Mouse (Mus musculus): ENCODE measurements around the gene Mlkl. TPM values are rescaled to one million over a fixed set of nuclear protein-coding genes. Genes with fewer than 3 reads are reported as not detected.

The Mlkl gene
- polyA plus RNA-seq, 1 experiment from 2014 or later: 1.7 TPM

DNA sequence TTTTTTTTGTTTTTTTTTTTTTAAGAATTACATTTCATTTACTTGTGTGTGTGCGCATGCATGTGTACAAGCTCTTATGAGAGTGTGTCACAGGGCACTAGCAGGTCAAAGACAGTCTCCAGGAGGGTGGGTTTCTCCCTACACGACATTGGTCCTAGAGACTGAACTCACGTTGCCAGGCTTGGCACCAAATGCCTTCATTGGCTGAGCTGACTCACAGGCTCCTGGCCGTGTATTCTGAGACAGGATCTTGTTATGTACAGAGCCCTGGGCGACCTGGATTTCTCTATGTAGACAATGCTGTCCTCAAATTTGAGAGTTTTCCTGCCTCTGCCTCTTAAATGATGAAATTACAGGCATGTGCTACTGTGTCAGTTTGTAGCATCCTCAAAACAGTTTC, 22.0 kb upstream of the Mlkl start:
- Histone ChIP-seq H3K27ac (ENCODE audit: low read depth, low read length) (no peak overlapping the region), H3K9ac (ENCODE audit: low read depth, low read length) (no peak overlapping the region), H3K27me3 (ENCODE audit: control insufficient read depth, insufficient read depth, low read length) (no peaks in the 10 kb centered on the region), H3K4me3 (ENCODE audit: low read length) (no peak overlapping the region), H3K4me1 (ENCODE audit: control insufficient read depth, insufficient read depth, low read length) (no peaks in the 10 kb centered on the region; the same call in 1 of the 2 replicates), H3K36me3 (ENCODE audit: control insufficient read depth, insufficient read depth, low read length) (no peaks in the 10 kb centered on the region), H3K4me2 (replicated peaks; ENCODE audit: low read depth, low read length) (no peak overlapping the region), H3K9me3 (ENCODE audit: control insufficient read depth, low read length) (no peaks in the 10 kb centered on the region)
- WGBS: 71% methylated on average over 5 of the region's 5 CpGs
- ATAC-seq (ENCODE audit: low FRiP score, low TSS enrichment): no peak

DNA sequence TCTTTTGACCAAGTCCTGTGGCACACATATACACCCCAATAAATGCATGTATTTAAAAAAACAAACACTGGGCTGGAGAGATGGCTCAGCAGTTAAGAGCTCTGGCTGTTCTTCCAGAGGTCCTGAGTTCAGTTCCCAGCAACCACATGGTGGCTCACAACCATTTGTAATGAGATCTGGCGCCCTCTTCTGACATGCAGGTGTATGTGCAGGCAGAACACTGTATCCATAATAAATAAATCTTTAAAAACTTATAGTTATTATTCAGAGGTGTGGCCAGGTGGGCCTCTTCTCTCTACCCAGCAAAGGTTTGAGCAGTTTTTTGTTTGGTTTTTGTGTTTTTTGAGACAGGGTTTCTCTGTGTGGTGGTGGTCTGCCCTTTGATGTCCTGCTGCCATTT, 20.9 kb upstream of the Mlkl start:
- ATAC-seq (ENCODE audit: low FRiP score, low TSS enrichment): no peak
- H3K4me1 ChIP-seq (ENCODE audit: control insufficient read depth, insufficient read depth, low read length): no peaks in the 10 kb centered on the region; the same call in 1 of the 2 replicates

DNA sequence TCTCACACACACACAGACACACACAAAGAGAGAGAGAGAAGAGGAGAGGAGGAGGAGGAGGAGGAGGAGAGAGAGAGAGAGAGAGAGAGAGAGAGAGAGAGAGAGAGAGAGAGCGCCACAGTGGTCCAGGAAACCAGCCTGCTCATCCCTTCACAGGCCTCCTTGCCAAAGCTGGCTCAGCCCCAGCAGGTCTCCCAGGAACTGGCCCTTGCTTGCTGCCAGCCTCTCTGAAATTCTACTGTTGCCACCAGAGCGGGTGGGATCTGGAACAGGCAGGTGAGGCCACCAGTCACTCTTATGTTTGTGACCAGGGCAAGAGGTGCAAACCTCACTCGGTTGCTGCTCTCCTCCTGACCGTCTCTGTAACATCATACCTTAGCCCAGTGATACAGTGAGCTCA, 19.5 kb upstream of the Mlkl start:
- Histone ChIP-seq H3K4me1 (ENCODE audit: control insufficient read depth, insufficient read depth, low read length) (no peaks in the 10 kb centered on the region; the same call in 1 of the 2 replicates), H3K4me3 (ENCODE audit: low read length) (no peak overlapping the region), H3K9ac (ENCODE audit: low read depth, low read length) (no peak overlapping the region), H3K27me3 (ENCODE audit: control insufficient read depth, insufficient read depth, low read length) (no peaks in the 10 kb centered on the region), H3K9me3 (ENCODE audit: control insufficient read depth, low read length) (no peaks in the 10 kb centered on the region), H3K36me3 (ENCODE audit: control insufficient read depth, insufficient read depth, low read length) (no peaks in the 10 kb centered on the region), H3K27ac (ENCODE audit: low read depth, low read length) (no peak overlapping the region), H3K4me2 (replicated peaks; ENCODE audit: low read depth, low read length) (no peak overlapping the region)
- no peak for ATAC-seq (ENCODE audit: low FRiP score, low TSS enrichment)
- 88% methylated on average over 4 of the region's 4 CpGs for WGBS

More for the DNA sequence above, 20.9 kb upstream of the Mlkl start:
- no peaks in the 10 kb centered on the region for H3K27me3 ChIP-seq (ENCODE audit: control insufficient read depth, insufficient read depth, low read length)
- no peaks in the 10 kb centered on the region for H3K9me3 ChIP-seq (ENCODE audit: control insufficient read depth, low read length)
- no peaks in the 10 kb centered on the region for H3K36me3 ChIP-seq (ENCODE audit: control insufficient read depth, insufficient read depth, low read length)
- no peak overlapping the region for H3K27ac ChIP-seq (ENCODE audit: low read depth, low read length)
- H3K4me2 ChIP-seq (replicated peaks; ENCODE audit: low read depth, low read length): no peak overlapping the region
- 65% methylated on average over 1 of the region's 1 CpGs for WGBS
- no peak overlapping the region for H3K9ac ChIP-seq (ENCODE audit: low read depth, low read length)
- no peak overlapping the region for H3K4me3 ChIP-seq (ENCODE audit: low read length)

DNA sequence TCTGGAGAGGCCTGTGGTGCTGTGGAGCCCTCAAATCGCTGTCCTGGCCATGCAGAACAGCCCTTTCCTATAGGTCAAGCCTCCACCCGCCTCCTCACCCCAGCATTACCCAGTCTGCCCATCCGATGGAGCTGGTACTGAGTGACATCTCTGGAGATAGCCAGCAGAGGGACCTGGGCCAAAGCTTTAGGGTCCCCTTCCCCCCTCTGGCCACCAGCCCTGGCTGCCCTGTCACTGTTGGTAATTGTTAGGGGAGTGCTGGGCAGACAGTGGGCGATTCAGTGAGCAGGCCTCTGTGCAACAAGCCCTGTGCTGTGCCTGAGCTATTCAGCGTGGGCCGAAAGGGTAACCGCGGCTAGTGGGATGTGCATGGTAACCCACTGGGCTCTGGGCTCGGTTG, 15.5 kb upstream of the Mlkl start:
- Histone ChIP-seq H3K27ac (ENCODE audit: low read depth, low read length) (no peak overlapping the region), H3K9ac (ENCODE audit: low read depth, low read length) (no peak overlapping the region), H3K36me3 (ENCODE audit: control insufficient read depth, insufficient read depth, low read length) (no peaks in the 10 kb centered on the region), H3K9me3 (ENCODE audit: control insufficient read depth, low read length) (no peaks in the 10 kb centered on the region), H3K4me1 (ENCODE audit: control insufficient read depth, insufficient read depth, low read length) (no peaks in the 10 kb centered on the region), H3K4me2 (replicated peaks; ENCODE audit: low read depth, low read length) (no peak overlapping the region), H3K27me3 (ENCODE audit: control insufficient read depth, insufficient read depth, low read length) (no peaks in the 10 kb centered on the region), H3K4me3 (ENCODE audit: low read length) (no peak overlapping the region)
- WGBS: 84% methylated on average over 9 of the region's 9 CpGs
- ATAC-seq (ENCODE audit: low FRiP score, low TSS enrichment): no peak

GRCm38 (mm10) chr8:111352289-111352688, 14.3 kb upstream of the Mlkl start:
- H3K4me1 ChIP-seq (ENCODE audit: control insufficient read depth, insufficient read depth, low read length): no peaks in the 10 kb centered on the region
- no peaks in the 10 kb centered on the region for H3K9me3 ChIP-seq (ENCODE audit: control insufficient read depth, low read length)
- no peak overlapping the region for H3K4me2 ChIP-seq (replicated peaks; ENCODE audit: low read depth, low read length)
- ATAC-seq (ENCODE audit: low FRiP score, low TSS enrichment): no peak
- 84% methylated on average over 5 of the region's 5 CpGs for WGBS
- no peak overlapping the region for H3K27ac ChIP-seq (ENCODE audit: low read depth, low read length)
- no peak overlapping the region for H3K9ac ChIP-seq (ENCODE audit: low read depth, low read length)
- H3K4me3 ChIP-seq (ENCODE audit: low read length): no peak overlapping the region
- no peaks in the 10 kb centered on the region for H3K36me3 ChIP-seq (ENCODE audit: control insufficient read depth, insufficient read depth, low read length)
- no peaks in the 10 kb centered on the region for H3K27me3 ChIP-seq (ENCODE audit: control insufficient read depth, insufficient read depth, low read length)

GRCm38 (mm10) chr8:111350577-111350976, 12.6 kb upstream of the Mlkl start:
- no peak overlapping the region for H3K4me3 ChIP-seq (ENCODE audit: low read length)
- H3K36me3 ChIP-seq (ENCODE audit: control insufficient read depth, insufficient read depth, low read length): no peaks in the 10 kb centered on the region
- no peaks in the 10 kb centered on the region for H3K9me3 ChIP-seq (ENCODE audit: control insufficient read depth, low read length)
- no peak for ATAC-seq (ENCODE audit: low FRiP score, low TSS enrichment)
- H3K4me2 ChIP-seq (replicated peaks; ENCODE audit: low read depth, low read length): no peak overlapping the region
- no peak overlapping the region for H3K9ac ChIP-seq (ENCODE audit: low read depth, low read length)
- no peaks in the 10 kb centered on the region for H3K27me3 ChIP-seq (ENCODE audit: control insufficient read depth, insufficient read depth, low read length)
- H3K4me1 ChIP-seq (ENCODE audit: control insufficient read depth, insufficient read depth, low read length): no peaks in the 10 kb centered on the region
- 87% methylated on average over 6 of the region's 6 CpGs for WGBS
- H3K27ac ChIP-seq (ENCODE audit: low read depth, low read length): no peak overlapping the region

DNA sequence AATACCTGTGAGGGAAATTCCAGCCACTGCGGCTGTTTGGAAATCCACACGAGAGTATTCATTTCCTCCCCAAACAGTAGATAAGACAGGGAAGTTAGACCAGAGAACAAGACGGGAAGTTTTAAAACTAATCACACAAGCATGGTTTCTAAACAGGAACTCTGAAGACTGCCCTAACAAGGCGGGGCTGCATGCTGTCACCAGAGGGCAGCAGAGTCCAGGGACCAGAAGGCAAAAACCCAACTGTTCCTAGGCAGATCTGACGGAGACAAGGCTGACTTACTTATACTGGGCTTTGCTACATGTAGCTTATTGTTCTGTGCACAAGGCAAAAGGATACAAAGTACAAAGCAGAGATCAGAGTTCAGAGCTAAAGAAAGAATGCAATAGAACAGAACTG, 5.2 kb upstream of the Mlkl start:
- Histone ChIP-seq H3K36me3 (ENCODE audit: control insufficient read depth, insufficient read depth, low read length) (no peaks in the 10 kb centered on the region), H3K4me3 (ENCODE audit: low read length) (no peak overlapping the region), H3K4me1 (ENCODE audit: control insufficient read depth, insufficient read depth, low read length) (0 out of 2 replicates have a peak, but pooled peaks cover 3% of the 10 kb centered on the region), H3K9ac (ENCODE audit: low read depth, low read length) (no peak overlapping the region), H3K27ac (ENCODE audit: low read depth, low read length) (no peak overlapping the region), H3K9me3 (ENCODE audit: control insufficient read depth, low read length) (no peaks in the 10 kb centered on the region), H3K4me2 (replicated peaks; ENCODE audit: low read depth, low read length) (no peak overlapping the region), H3K27me3 (ENCODE audit: control insufficient read depth, insufficient read depth, low read length) (no peaks in the 10 kb centered on the region)
- no peak for ATAC-seq (ENCODE audit: low FRiP score, low TSS enrichment)
- WGBS: 15% methylated on average over 5 of the region's 5 CpGs

GRCm38 (mm10) chr8:111340186-111340585, 2.2 kb upstream of the Mlkl start:
- ATAC-seq (ENCODE audit: low FRiP score, low TSS enrichment): no peak
- H3K9ac ChIP-seq (ENCODE audit: low read depth, low read length): no peak overlapping the region
- H3K27ac ChIP-seq (ENCODE audit: low read depth, low read length): no peak overlapping the region
- H3K9me3 ChIP-seq (ENCODE audit: control insufficient read depth, low read length): no peaks in the 10 kb centered on the region
- WGBS: 66% methylated on average over 3 of the region's 3 CpGs
- 0 out of 2 replicates have a peak, but pooled peaks cover 3% of the 10 kb centered on the region for H3K4me1 ChIP-seq (ENCODE audit: control insufficient read depth, insufficient read depth, low read length)
- no peak overlapping the region for H3K4me3 ChIP-seq (ENCODE audit: low read length)
- H3K36me3 ChIP-seq (ENCODE audit: control insufficient read depth, insufficient read depth, low read length): no peaks in the 10 kb centered on the region
- H3K27me3 ChIP-seq (ENCODE audit: control insufficient read depth, insufficient read depth, low read length): peaks cover 3% of the 10 kb centered on the region; the same call in 1 of the 2 replicates
- H3K4me2 ChIP-seq (replicated peaks; ENCODE audit: low read depth, low read length): no peak overlapping the region

DNA sequence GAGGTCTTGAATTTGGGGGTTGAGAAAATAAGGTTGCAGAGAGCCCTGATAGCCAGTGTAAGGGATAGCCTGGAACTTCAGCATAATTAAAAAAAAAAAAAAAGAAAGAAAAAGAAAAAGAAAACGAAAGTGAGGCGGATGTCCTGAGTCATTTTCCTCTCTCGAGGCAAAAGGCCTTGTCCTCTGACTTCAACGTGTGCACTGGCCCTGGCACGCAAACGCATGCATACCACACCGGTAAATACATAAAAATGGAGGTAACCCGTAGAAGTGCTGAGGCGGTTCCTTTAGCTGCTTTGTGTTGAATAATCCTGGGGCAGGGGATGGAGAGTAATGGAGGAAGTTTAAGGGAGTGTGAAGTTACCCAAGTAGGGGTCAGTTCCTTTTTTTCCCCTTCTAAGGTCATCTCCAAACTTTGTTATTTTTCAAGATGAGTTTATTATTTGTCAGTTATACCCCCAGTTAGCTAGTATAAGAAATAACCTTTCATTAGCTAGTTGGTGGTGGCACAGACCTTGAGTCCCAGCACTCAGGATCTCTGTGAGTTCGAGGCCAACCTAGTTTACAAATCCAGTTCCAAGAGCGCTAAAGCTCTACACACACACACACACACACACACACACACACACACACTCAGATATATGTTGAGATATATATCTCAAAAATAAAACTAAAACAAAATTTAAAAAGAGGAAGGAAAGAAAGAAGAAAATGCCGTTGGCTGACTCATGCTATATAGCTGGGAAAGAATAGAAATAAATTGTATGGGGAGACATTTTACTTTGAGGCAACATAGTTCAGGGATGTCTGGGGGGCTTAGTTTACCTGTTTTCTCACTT, 612 bp upstream of the Mlkl start:
- Histone ChIP-seq H3K9ac (ENCODE audit: low read depth, low read length) (no peak overlapping the region), H3K4me1 (ENCODE audit: control insufficient read depth, insufficient read depth, low read length) (0 out of 2 replicates have a peak, but pooled peaks cover 3% of the 10 kb centered on the region), H3K27ac (ENCODE audit: low read depth, low read length) (no peak overlapping the region), H3K9me3 (ENCODE audit: control insufficient read depth, low read length) (no peaks in the 10 kb centered on the region), H3K4me2 (replicated peaks; ENCODE audit: low read depth, low read length) (peak overlapping the region; percentile 77), H3K27me3 (ENCODE audit: control insufficient read depth, insufficient read depth, low read length) (peaks cover 3% of the 10 kb centered on the region; the same call in 1 of the 2 replicates), H3K4me3 (ENCODE audit: low read length) (peak overlapping the region; percentile 38), H3K36me3 (ENCODE audit: control insufficient read depth, insufficient read depth, low read length) (no peaks in the 10 kb centered on the region)
- 48% methylated on average over 12 of the region's 12 CpGs for WGBS
- ATAC-seq (ENCODE audit: low FRiP score, low TSS enrichment): no peak

Data from kidney, embryonic 14.5 days (tissue).